Mouse (Mus musculus): Measurements from ENCODE around the gene Gm20489. TPM values are rescaled to one million over a fixed set of nuclear protein-coding genes. Genes with fewer than 3 reads are reported as not detected.

The Gm20489 gene
- polyA plus RNA-seq (2016; fragmentation: Nextera tagmentation; extraction: Ambion mirVana): not detected in 2 replicates

DNA sequence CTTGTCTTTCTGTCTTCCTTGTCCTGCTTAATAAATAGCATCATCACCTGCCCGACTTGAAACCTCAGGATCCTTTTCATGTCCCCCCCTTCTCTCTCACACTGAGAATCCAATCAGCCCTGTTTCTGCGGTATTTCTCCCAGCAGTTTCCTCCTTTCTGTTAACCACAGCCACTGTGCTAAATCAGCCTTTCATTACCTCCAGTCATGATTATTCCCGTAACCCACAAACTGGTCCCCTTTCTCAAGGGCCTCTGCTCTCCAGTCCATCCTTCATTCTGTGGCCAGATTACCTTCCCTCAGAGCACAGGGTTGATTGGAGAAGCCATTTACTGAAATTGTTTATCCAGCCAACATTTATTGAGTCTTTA, at the start of gene Gm20489:
Gene Gm20489, minus strand, starts transcription at position 269 of the 370 bp plus-strand sequence.
- no peak for ATAC-seq (ENCODE audit: low FRiP score, low read depth)
- no peaks in the 10 kb centered on the region for H3K36me3 ChIP-seq

GRCm38 (mm10) chrX:101313625-101314359, 45.0 kb upstream of the Gm20489 start:
- Histone ChIP-seq H3K9me3 (no peaks in the 10 kb centered on the region), H3K4me3 (no peak overlapping the region), H3K36me3 (peaks cover 20% of the 10 kb centered on the region; the same call in 1 of the 2 replicates), H3K4me1 (peaks cover 2% of the 10 kb centered on the region; the same call in 1 of the 2 replicates), H3K27me3 (replicated peaks) (no peaks in the 10 kb centered on the region), H3K27ac (no peak overlapping the region), H3K4me2 (replicated peaks) (no peak overlapping the region), H3K9ac (no peak overlapping the region)
- 40% methylated on average over 6 of the region's 6 CpGs for whole genome bisulfite sequencing
- 0 out of 2 replicates have a peak, but pooled peaks have one; percentile 7 for ATAC-seq (ENCODE audit: low FRiP score, low read depth)

More for the DNA sequence above, at the start of gene Gm20489:
- Histone ChIP-seq H3K27ac (no peak within 1 kb of the TSS), H3K4me1 (no peaks in the 10 kb centered on the region), H3K9me3 (no peaks in the 10 kb centered on the region), H3K4me2 (replicated peaks) (no peak within 1 kb of the TSS), H3K9ac (no peak within 1 kb of the TSS), H3K27me3 (replicated peaks) (no peaks in the 10 kb centered on the region), H3K4me3 (no peak within 1 kb of the TSS)
- WGBS: 52% methylated on average over 3 of the region's 3 CpGs

- Histone ChIP-seq H3K4me2 (replicated peaks) (no peak overlapping the region), H3K36me3 (peaks cover 7% of the 10 kb centered on the region; the same call in 1 of the 2 replicates), H3K4me1 (peaks cover 2% of the 10 kb centered on the region; the same call in 1 of the 2 replicates), H3K9ac (no peak overlapping the region), H3K9me3 (no peaks in the 10 kb centered on the region), H3K27ac (no peak overlapping the region), H3K27me3 (replicated peaks) (0 out of 2 replicates have a peak, but pooled peaks cover 3% of the 10 kb centered on the region), H3K4me3 (no peak overlapping the region)
- ATAC-seq (ENCODE audit: low FRiP score, low read depth): no peak
- 93% methylated on average over 5 of the region's 5 CpGs for WGBS
These were observed 40.5 kb upstream of the Gm20489 start for GRCm38 (mm10) chrX:101309299-101309698.

DNA sequence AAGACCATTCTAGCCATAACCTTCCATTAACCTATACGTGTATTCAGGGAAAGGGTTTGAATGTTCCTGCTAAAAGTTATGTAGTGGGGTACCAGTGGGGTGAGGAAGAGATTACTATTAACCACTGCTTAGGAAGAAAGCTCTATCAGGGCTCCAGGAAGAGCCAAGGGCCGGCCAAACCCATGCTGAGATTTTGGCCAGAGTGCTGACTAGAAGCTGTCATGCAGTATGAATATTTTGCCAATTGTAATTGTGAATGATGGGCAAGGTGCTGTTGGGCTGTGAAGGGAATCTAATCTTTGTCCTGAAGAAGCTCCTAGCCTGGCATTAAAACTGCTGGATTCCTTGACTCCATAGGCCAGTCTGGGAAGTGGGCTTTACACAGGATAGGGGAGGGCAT, 35.8 kb upstream of the Gm20489 start:
- H3K4me3 ChIP-seq: no peak overlapping the region
- 0 out of 2 replicates have a peak, but pooled peaks cover 6% of the 10 kb centered on the region for H3K27me3 ChIP-seq (replicated peaks)
- H3K4me2 ChIP-seq (replicated peaks): no peak overlapping the region
- 53% methylated on average over 2 of the region's 2 CpGs for WGBS
- H3K4me1 ChIP-seq: peaks cover 11% of the 10 kb centered on the region
- no peak overlapping the region for H3K9ac ChIP-seq
- H3K27ac ChIP-seq: no peak overlapping the region
- H3K36me3 ChIP-seq: peaks cover 4% of the 10 kb centered on the region; the same call in 1 of the 2 replicates
- H3K9me3 ChIP-seq: no peaks in the 10 kb centered on the region
- ATAC-seq (ENCODE audit: low FRiP score, low read depth): no peak

DNA sequence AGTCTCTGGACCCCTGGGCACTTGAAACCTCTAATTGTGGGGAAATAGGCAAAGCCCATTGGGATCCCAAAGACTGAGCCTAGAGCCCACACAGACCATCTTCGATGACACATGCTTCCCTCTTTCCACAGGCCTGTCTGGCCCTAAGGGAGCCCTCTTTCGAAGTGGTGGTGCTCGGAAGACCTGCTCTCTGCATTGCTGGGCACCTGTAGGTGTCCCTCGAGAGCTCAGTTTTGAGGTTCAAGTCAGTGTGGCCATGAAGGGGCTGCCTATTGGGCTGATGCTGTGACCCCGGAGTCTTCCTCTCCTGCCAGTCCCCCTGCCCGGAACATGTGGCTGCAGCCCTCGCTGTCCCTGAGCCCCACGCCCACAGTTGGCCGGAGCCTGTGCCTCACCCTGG, 32.8 kb upstream of the Gm20489 start:
- 80% methylated on average over 9 of the region's 9 CpGs for WGBS
- Histone ChIP-seq H3K4me3 (no peak overlapping the region), H3K4me1 (peaks cover 11% of the 10 kb centered on the region), H3K9me3 (no peaks in the 10 kb centered on the region), H3K27ac (no peak overlapping the region), H3K36me3 (no peaks in the 10 kb centered on the region), H3K4me2 (replicated peaks) (peak overlapping the region; percentile 55), H3K27me3 (replicated peaks) (0 out of 2 replicates have a peak, but pooled peaks cover 3% of the 10 kb centered on the region), H3K9ac (no peak overlapping the region)
- ATAC-seq (ENCODE audit: low FRiP score, low read depth): no peak

DNA sequence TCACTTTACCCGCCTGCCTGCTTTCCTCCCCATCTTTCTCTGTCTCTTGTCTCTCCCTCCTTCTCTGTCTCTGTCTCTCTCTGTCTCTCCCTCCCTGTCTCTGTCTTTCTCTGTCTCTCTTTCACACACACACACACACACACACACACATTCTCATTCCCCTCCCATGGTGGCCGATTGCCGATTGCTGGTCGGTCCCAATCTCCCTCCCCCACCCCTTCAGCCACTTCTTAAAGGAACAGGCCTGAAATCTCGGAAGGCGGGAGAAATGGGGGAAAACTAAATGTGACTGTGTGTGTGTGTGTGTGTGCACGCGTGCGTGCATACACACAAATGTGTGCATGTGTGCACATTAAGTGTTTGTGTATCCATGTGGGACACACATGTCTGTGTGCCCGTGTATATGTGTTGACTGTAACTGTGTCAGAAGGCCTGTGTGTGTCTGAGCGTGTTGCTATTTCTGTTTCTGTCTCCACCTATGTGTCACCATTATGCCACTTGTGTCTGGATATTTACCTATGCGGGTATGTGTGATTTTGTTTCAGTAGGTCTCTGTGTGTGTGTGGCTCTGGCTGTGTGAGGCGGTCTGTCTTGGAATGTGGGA, 31.7 kb upstream of the Gm20489 start:
- Histone ChIP-seq H3K4me3 (peak overlapping the region; percentile 44), H3K9me3 (no peaks in the 10 kb centered on the region), H3K4me2 (replicated peaks) (peak overlapping the region; percentile 55), H3K4me1 (peaks cover 11% of the 10 kb centered on the region), H3K9ac (peak overlapping the region; percentile 54), H3K27me3 (replicated peaks) (0 out of 2 replicates have a peak, but pooled peaks cover 3% of the 10 kb centered on the region), H3K27ac (no peak overlapping the region), H3K36me3 (peaks cover 7% of the 10 kb centered on the region; the same call in 1 of the 2 replicates)
- ATAC-seq (ENCODE audit: low FRiP score, low read depth): peak; percentile 59
- WGBS: 40% methylated on average over 13 of the region's 13 CpGs

GRCm38 (mm10) chrX:101299473-101300426, 30.9 kb upstream of the Gm20489 start:
- Histone ChIP-seq H3K9ac (peak overlapping the region; percentile 54), H3K4me3 (peak overlapping the region; percentile 44), H3K27ac (no peak overlapping the region; the same call in 1 of the 2 replicates), H3K4me1 (peaks cover 11% of the 10 kb centered on the region), H3K4me2 (replicated peaks) (peak overlapping the region; percentile 55), H3K27me3 (replicated peaks) (0 out of 2 replicates have a peak, but pooled peaks cover 3% of the 10 kb centered on the region), H3K9me3 (no peaks in the 10 kb centered on the region), H3K36me3 (peaks cover 7% of the 10 kb centered on the region; the same call in 1 of the 2 replicates)
- WGBS: 15% methylated on average over 13 of the region's 13 CpGs
- ATAC-seq (ENCODE audit: low FRiP score, low read depth): peak; percentile 76

DNA sequence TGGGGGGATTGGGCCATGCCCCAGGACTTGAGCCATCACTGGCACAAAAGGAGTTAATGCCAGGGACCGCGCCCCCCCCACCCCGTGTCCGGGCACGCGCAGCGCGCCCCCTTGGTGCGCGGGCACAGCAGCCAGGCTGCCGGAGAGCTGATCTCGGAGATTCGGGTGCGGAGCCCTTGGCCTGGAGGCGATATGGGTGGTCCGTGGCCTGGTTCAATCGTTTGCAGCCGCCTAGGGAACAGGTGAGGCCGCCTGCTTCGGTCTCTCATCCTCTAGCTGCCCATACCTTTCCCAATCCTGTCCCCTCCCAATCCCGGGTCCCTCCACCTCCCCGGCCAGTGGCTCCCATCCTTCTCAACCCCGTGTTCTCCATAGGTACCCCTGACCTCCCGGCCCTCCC, 30.2 kb upstream of the Gm20489 start, which contains the start of gene Nlgn3:
Gene Nlgn3, plus strand, starts transcription at position 114 of the 400 bp plus-strand sequence.
- peak; percentile 25 for ATAC-seq (ENCODE audit: low FRiP score, low read depth)
- Histone ChIP-seq H3K4me2 (replicated peaks) (peak within 1 kb of the TSS; percentile 55), H3K27ac (no peak within 1 kb of the TSS; the same call in 1 of the 2 replicates), H3K4me1 (peaks cover 11% of the 10 kb centered on the region), H3K9me3 (no peaks in the 10 kb centered on the region), H3K27me3 (replicated peaks) (0 out of 2 replicates have a peak, but pooled peaks cover 3% of the 10 kb centered on the region), H3K4me3 (peak within 1 kb of the TSS; percentile 44), H3K36me3 (peaks cover 7% of the 10 kb centered on the region; the same call in 1 of the 2 replicates), H3K9ac (peak within 1 kb of the TSS; percentile 54)
- WGBS: 24% methylated on average over 23 of the region's 24 CpGs

DNA sequence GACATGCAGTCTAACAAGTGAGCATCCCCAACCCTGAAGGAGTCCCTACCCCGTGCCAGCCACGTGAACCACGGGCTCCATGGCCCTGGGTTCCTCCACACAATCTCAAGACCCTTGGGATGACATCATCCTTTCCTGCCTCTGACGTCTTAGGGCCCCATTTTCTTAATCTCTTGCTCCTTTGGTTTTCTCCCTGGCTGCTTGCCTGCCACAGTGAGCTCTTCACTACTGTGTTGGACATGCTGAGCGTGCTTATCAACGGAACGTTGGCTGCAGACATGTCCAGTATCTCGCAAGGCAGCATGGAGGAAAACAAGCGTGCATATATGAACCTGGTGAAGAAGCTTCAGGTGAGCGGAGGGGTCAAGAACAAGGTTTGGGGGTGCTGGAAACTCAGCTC, 21.3 kb upstream of the Gm20489 start:
- H3K4me3 ChIP-seq: no peak overlapping the region
- no peak overlapping the region for H3K9ac ChIP-seq
- 90% methylated on average over 10 of the region's 10 CpGs for WGBS
- no peak overlapping the region for H3K4me2 ChIP-seq (replicated peaks)
- no peak for ATAC-seq (ENCODE audit: low FRiP score, low read depth)
- no peak overlapping the region for H3K27ac ChIP-seq
- H3K36me3 ChIP-seq: peaks cover 66% of the 10 kb centered on the region
- H3K4me1 ChIP-seq: no peaks in the 10 kb centered on the region
- H3K27me3 ChIP-seq (replicated peaks): no peaks in the 10 kb centered on the region
- no peaks in the 10 kb centered on the region for H3K9me3 ChIP-seq

GRCm38 (mm10) chrX:101289037-101289436, 20.2 kb upstream of the Gm20489 start:
- Histone ChIP-seq H3K27ac (no peak overlapping the region), H3K4me1 (no peaks in the 10 kb centered on the region), H3K4me3 (no peak overlapping the region), H3K36me3 (peaks cover 65% of the 10 kb centered on the region), H3K9ac (no peak overlapping the region), H3K4me2 (replicated peaks) (no peak overlapping the region), H3K9me3 (no peaks in the 10 kb centered on the region), H3K27me3 (replicated peaks) (no peaks in the 10 kb centered on the region)
- WGBS: 94% methylated on average over 7 of the region's 7 CpGs
- ATAC-seq (ENCODE audit: low FRiP score, low read depth): no peak

GRCm38 (mm10) chrX:101288432-101288831, 19.6 kb upstream of the Gm20489 start:
- ATAC-seq (ENCODE audit: low FRiP score, low read depth): no peak
- no peak overlapping the region for H3K27ac ChIP-seq
- H3K36me3 ChIP-seq: peaks cover 63% of the 10 kb centered on the region
- H3K9ac ChIP-seq: no peak overlapping the region
- no peaks in the 10 kb centered on the region for H3K27me3 ChIP-seq (replicated peaks)
- no peak overlapping the region for H3K4me3 ChIP-seq
- no peaks in the 10 kb centered on the region for H3K9me3 ChIP-seq
- 90% methylated on average over 6 of the region's 6 CpGs for WGBS
- H3K4me1 ChIP-seq: no peaks in the 10 kb centered on the region
- H3K4me2 ChIP-seq (replicated peaks): no peak overlapping the region

Measured in neural tube, embryonic 12.5 days (tissue).